Mouse (Mus musculus) heart, adult 2 months (tissue): ENCODE measurements around the gene Minpp1. TPM values are rescaled to one million over a fixed set of nuclear protein-coding genes. Genes with fewer than 3 reads are reported as not detected.
"Not testable (repeated sequence)": the region's sequence is repeated elsewhere in the genome, so short reads cannot be mapped to it uniquely, and the experiment has no call there.

Source experiments
- DNase-seq, 2 experiments: peaks; one replicate each; pipeline ENCODE4 v3.0.0; 2021
- H3K27ac ChIP-seq: fragments of 200-600 bp; 2 replicates; pipeline ENCODE4 v1.8.1; 2022
- H3K27me3 ChIP-seq: fragments of 200-500 bp; 2 replicates; pipeline ENCODE4 v1.6.1; 2012; ENCODE audit warnings: mild to moderate bottlenecking, low read length, inconsistent platforms, mixed read lengths; ENCODE audit not compliant: control insufficient read depth, insufficient read depth
- H3K36me3 ChIP-seq: fragments of 200-500 bp; 2 replicates; pipeline ENCODE4 v1.6.1; 2012; ENCODE audit warnings: low read length, inconsistent platforms; ENCODE audit not compliant: control insufficient read depth, insufficient read depth
- H3K4me1 ChIP-seq: fragments of 200-500 bp; 2 replicates; pipeline ENCODE4 v1.6.1; 2011; ENCODE audit warnings: low read length; ENCODE audit not compliant: control insufficient read depth, insufficient read depth
- H3K4me3 ChIP-seq: fragments of 200-600 bp; 2 replicates; pipeline ENCODE4 v1.8.1; 2022
- H3K79me2 ChIP-seq: fragments of 200-500 bp; replicated peaks from 2 replicates; pipeline ENCODE4 v1.6.1; 2012; ENCODE audit warnings: mild to moderate bottlenecking, inconsistent platforms, low read length, moderate library complexity, mixed read lengths; ENCODE audit not compliant: control insufficient read depth, insufficient read depth
- H3K9ac ChIP-seq: fragments of 200-500 bp; 2 replicates; pipeline ENCODE4 v1.6.1; 2012; ENCODE audit warnings: low read depth, mild to moderate bottlenecking, control low read depth, inconsistent platforms, low read length, mixed read lengths
- CTCF ChIP-seq: fragments of 200-600 bp; IDR thresholded peaks from 2 replicates; pipeline ENCODE4 v1.8.1; 2022; ENCODE audit warnings: antibody characterized with exemption, mild to moderate bottlenecking, moderate library complexity
- EP300 ChIP-seq: fragments of 200-500 bp; IDR thresholded peaks from 2 replicates; pipeline ENCODE4 v1.6.1; 2011; ENCODE audit warnings: low read depth, low read length, control low read depth; ENCODE audit not compliant: insufficient read depth
- POLR2A ChIP-seq: fragments of 200-500 bp; IDR thresholded peaks from 2 replicates; pipeline ENCODE4 v1.6.1; 2011; ENCODE audit warnings: mild to moderate bottlenecking, low read depth, low read length, control low read depth; ENCODE audit not compliant: insufficient read depth
- WGBS: fragments of 180-500 bp; shearing (Covaris S2); methylation state at CpG from one replicate; pipeline ENCODE4 v1.1.7; 2018; 5-methylcytosine and 5-hydroxymethylcytosine counted together
- intact Hi-C: fragments of 180-260 bp; cut with DNase I; formaldehyde crosslinking; loops from one replicate; pipeline ENCODE4 v1.15.1; 2025
- long read RNA-seq: library from polyadenylated mRNA; stranded (forward); transcript quantifications from one replicate; pipeline ENCODE4 v2.0.0, GENCODE M21; 2021
- polyA plus RNA-seq: library from polyadenylated mRNA; depleted of rRNA; stranded (reverse); fragments of >200 nt; gene quantifications from 2 replicates; pipeline ENCODE4 v1.2.3, GENCODE M21; 2012; rRNA removed
- total RNA-seq, 2 experiments: library from RNA; stranded (reverse); gene quantifications; 2 replicates each; pipeline ENCODE4 v1.2.3; 2021

Gene Minpp1
- total RNA-seq: 10 to 100 TPM; 14.2 to 14.3 TPM
- 8.7 and 11.1 TPM in 2 replicates for polyA plus RNA-seq
- long read RNA-seq, transcript Minpp1-201 (5 exons, 2,613 nt): major isoform, 40 of 42 reads
- long read RNA-seq, partial matches to known transcripts: 1 of 42 reads
- long read RNA-seq, other reads (novel, unspliced or antisense): 1 of 42 reads

- Histone ChIP-seq H3K79me2 (no peaks in the 10 kb centered on the region), H3K4me1 (peaks cover 4% of the 10 kb centered on the region), H3K27ac (peak within 1 kb of the TSS; percentile 60), H3K36me3 (no peaks in the 10 kb centered on the region), H3K27me3 (no peaks in the 10 kb centered on the region), H3K9ac (peak within 1 kb of the TSS; percentile 81), H3K4me3 (peak within 1 kb of the TSS; percentile 84)
- WGBS: under 1% methylated on average over 64 of the region's 64 CpGs
- DNase-seq: peak; percentile 89 to 90
- TF ChIP-seq CTCF (no peak), EP300 (no peak), POLR2A (peak; percentile 44; the same call in 1 of the 2 replicates)
- intact Hi-C loops: loop anchor here (5.0 kb wide), 2 partner anchors 453 to 513 kb away; no protein-coding TSS in a partner anchor
Observed at GRCm38 (mm10) chr19:32485681-32486105, at the start of gene Minpp1. Gene Minpp1, plus strand, starts transcription at chr19:32485769.

DNA sequence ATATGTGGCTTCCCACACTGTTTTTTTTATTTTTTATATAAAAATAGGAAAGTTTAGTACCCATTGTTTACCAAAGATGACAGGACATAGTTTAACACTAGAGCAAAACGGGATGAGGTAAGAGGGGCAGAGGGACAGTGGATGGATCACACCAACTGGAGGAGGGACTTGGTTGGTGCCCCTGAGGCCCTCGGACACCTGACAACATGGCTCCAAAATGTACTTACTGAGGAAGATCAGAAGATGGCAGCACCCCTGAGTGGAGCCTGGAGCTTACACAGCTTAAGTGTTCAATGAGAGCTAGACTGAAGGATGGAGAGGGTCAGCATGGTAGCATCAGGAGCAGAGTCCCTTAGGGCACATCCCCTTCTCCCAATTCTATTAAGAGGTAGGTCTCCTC lies 46.2 kb upstream of the Minpp1 start:
- Histone ChIP-seq H3K4me1 (no peaks in the 10 kb centered on the region), H3K36me3 (no peaks in the 10 kb centered on the region), H3K79me2 (no peaks in the 10 kb centered on the region), H3K4me3 (no peak overlapping the region), H3K27ac (no peak overlapping the region), H3K27me3 (no peaks in the 10 kb centered on the region), H3K9ac (no peak overlapping the region)
- no peak for TF ChIP-seq EP300
- no peak for TF ChIP-seq POLR2A
- no peak for TF ChIP-seq CTCF
- no peak for DNase-seq
- intact Hi-C loops: no loop called here
- WGBS: 82% methylated on average over 2 of the region's 2 CpGs

GRCm38 (mm10) chr19:32441568-32441967 lies 44.0 kb upstream of the Minpp1 start:
- peak in 1 of 2 experiments; percentile 15 for DNase-seq
- no peak overlapping the region for H3K9ac ChIP-seq
- intact Hi-C loops: loop anchor here (5.0 kb wide), 1 partner anchor 469 kb away; no protein-coding TSS in a partner anchor
- H3K27me3 ChIP-seq: no peaks in the 10 kb centered on the region
- TF ChIP-seq EP300 (no peak), CTCF (peak; percentile 73)
- H3K4me3 ChIP-seq: no peak overlapping the region
- H3K27ac ChIP-seq: no peak overlapping the region
- 96% methylated on average over 11 of the region's 11 CpGs for WGBS
- no peaks in the 10 kb centered on the region for H3K4me1 ChIP-seq
- no peaks in the 10 kb centered on the region for H3K79me2 ChIP-seq
- no peaks in the 10 kb centered on the region for H3K36me3 ChIP-seq

GRCm38 (mm10) chr19:32448931-32449330 lies 36.6 kb upstream of the Minpp1 start:
- no peaks in the 10 kb centered on the region for H3K4me1 ChIP-seq
- no peak overlapping the region for H3K9ac ChIP-seq
- H3K79me2 ChIP-seq: no peaks in the 10 kb centered on the region
- no peak for DNase-seq
- no peak overlapping the region for H3K27ac ChIP-seq
- H3K27me3 ChIP-seq: no peaks in the 10 kb centered on the region
- no peak for TF ChIP-seq EP300
- no peak for TF ChIP-seq CTCF
- no peak for TF ChIP-seq POLR2A
- H3K4me3 ChIP-seq: no peak overlapping the region
- WGBS: 94% methylated on average over 10 of the region's 10 CpGs
- H3K36me3 ChIP-seq: no peaks in the 10 kb centered on the region
- intact Hi-C loops: no loop called here

GRCm38 (mm10) chr19:32452231-32452630 lies 33.3 kb upstream of the Minpp1 start:
- no peaks in the 10 kb centered on the region for H3K36me3 ChIP-seq
- DNase-seq: no peak
- TF ChIP-seq EP300: no peak
- no peak for TF ChIP-seq POLR2A
- TF ChIP-seq CTCF: no peak
- no peak overlapping the region for H3K4me3 ChIP-seq
- H3K27me3 ChIP-seq: no peaks in the 10 kb centered on the region
- intact Hi-C loops: loop anchor here (5.0 kb wide), 1 partner anchor 60 kb away; no protein-coding TSS in a partner anchor
- H3K9ac ChIP-seq: no peak overlapping the region
- H3K79me2 ChIP-seq: no peaks in the 10 kb centered on the region
- no peaks in the 10 kb centered on the region for H3K4me1 ChIP-seq
- 66% methylated on average over 4 of the region's 4 CpGs for WGBS
- no peak overlapping the region for H3K27ac ChIP-seq

DNA sequence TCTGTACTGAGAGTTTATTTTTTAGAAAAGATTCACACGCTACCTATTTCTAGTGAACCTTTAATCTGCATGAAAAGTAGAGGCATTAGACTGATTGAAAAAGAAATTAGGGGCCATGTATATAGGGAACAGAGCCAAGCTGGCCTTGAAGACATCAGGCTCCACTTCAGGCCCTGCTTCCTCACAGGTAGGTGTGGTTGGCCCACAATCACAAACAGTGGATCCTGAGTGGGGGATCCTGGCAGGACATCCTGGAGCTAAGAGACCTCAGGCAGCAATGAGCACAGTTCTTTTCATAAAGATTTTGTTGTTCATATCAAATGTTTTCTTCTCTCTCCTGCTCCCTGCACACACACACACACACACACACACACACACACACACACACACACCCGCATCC lies 28.8 kb upstream of the Minpp1 start:
- H3K4me3 ChIP-seq: no peak overlapping the region
- no peak overlapping the region for H3K27ac ChIP-seq
- 63% methylated on average over 2 of the region's 2 CpGs for whole genome bisulfite sequencing
- H3K4me1 ChIP-seq: no peaks in the 10 kb centered on the region
- no peaks in the 10 kb centered on the region for H3K79me2 ChIP-seq
- no peaks in the 10 kb centered on the region for H3K36me3 ChIP-seq
- no peak overlapping the region for H3K9ac ChIP-seq
- intact Hi-C loops: no loop called here
- TF ChIP-seq EP300 (no peak), POLR2A (no peak), CTCF (no peak)
- no peak for DNase-seq
- no peaks in the 10 kb centered on the region for H3K27me3 ChIP-seq

DNA sequence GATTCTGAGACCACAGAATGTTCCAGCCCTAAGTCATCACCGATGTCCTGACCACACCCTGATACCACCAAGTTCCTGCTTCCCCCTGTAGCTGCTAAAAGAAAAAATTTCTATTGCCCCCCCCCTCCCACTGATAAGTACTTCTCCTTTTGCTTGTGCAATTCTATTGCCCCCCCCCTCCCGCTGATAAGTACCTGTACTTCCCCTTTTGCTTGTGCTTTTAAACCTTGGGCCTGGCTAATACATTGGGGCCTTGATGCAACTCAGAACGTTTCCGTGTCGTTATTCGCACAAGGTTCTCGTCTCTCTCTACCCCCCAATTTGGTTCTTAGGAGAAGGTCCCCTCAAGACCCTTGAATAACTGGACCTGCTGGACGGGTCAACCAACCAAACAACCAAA lies 27.9 kb upstream of the Minpp1 start:
- H3K27me3 ChIP-seq, intact Hi-C loops, DNase-seq, H3K9ac ChIP-seq, H3K27ac ChIP-seq, H3K36me3 ChIP-seq, H3K4me1 ChIP-seq, H3K4me3 ChIP-seq, H3K79me2 ChIP-seq: not testable (repeated sequence)
- 85% methylated on average over 8 of the region's 8 CpGs for WGBS
